Mouse (Mus musculus): ENCODE measurements around the gene Jsrp1. TPM values are rescaled to one million over a fixed set of nuclear protein-coding genes. Genes with fewer than 3 reads are reported as not detected.

Gene Jsrp1
- polyA plus RNA-seq (2012; rRNA removed): 7.7 TPM in 1 of 2 replicates, not detected in the other

- no peak within 1 kb of the TSS for H3K4me3 ChIP-seq (replicated peaks; ENCODE audit: extremely low read depth, low read depth, low read length)
- WGBS: 66% methylated on average over 4 of the region's 4 CpGs
- no peak for DNase-seq
- H3K4me1 ChIP-seq (ENCODE audit: control insufficient read depth, insufficient read depth, low read length): no peaks in the 10 kb centered on the region
- TF ChIP-seq CTCF (IDR thresholded peaks at IDR 0.05; ENCODE audit: insufficient read depth, low read length) (no peak), POLR2A (IDR thresholded peaks at IDR 0.05; ENCODE audit: borderline replicate concordance, extremely low read depth, low read depth, low read length) (no peak)
Measured at GRCm38 (mm10) chr10:80813366-80813765, at the start of gene Jsrp1. Gene Jsrp1, minus strand, starts transcription at chr10:80813498.

- no peak for DNase-seq
- 96% methylated on average over 5 of the region's 5 CpGs for WGBS
- H3K4me3 ChIP-seq (replicated peaks; ENCODE audit: extremely low read depth, low read depth, low read length): no peak overlapping the region
- H3K4me1 ChIP-seq (ENCODE audit: control insufficient read depth, insufficient read depth, low read length): no peaks in the 10 kb centered on the region
- TF ChIP-seq POLR2A (IDR thresholded peaks at IDR 0.05; ENCODE audit: borderline replicate concordance, extremely low read depth, low read depth, low read length) (no peak), CTCF (IDR thresholded peaks at IDR 0.05; ENCODE audit: insufficient read depth, low read length) (no peak)
Measured at GRCm38 (mm10) chr10:80862305-80862704, 49.0 kb upstream of the Jsrp1 start.

- H3K4me1 ChIP-seq (ENCODE audit: control insufficient read depth, insufficient read depth, low read length): peaks cover 5% of the 10 kb centered on the region
- H3K4me3 ChIP-seq (replicated peaks; ENCODE audit: extremely low read depth, low read depth, low read length): no peak overlapping the region
- WGBS: 64% methylated on average over 7 of the region's 7 CpGs
- TF ChIP-seq CTCF (IDR thresholded peaks at IDR 0.05; ENCODE audit: insufficient read depth, low read length) (no peak), POLR2A (IDR thresholded peaks at IDR 0.05; ENCODE audit: borderline replicate concordance, extremely low read depth, low read depth, low read length) (no peak)
- DNase-seq: no peak
Measured at GRCm38 (mm10) chr10:80858350-80858935, 45.1 kb upstream of the Jsrp1 start.

- TF ChIP-seq POLR2A (IDR thresholded peaks at IDR 0.05; ENCODE audit: borderline replicate concordance, extremely low read depth, low read depth, low read length): no peak
- no peak for TF ChIP-seq CTCF (IDR thresholded peaks at IDR 0.05; ENCODE audit: insufficient read depth, low read length)
- Histone ChIP-seq H3K4me3 (replicated peaks; ENCODE audit: extremely low read depth, low read depth, low read length) (no peak overlapping the region), H3K4me1 (ENCODE audit: control insufficient read depth, insufficient read depth, low read length) (peaks cover 5% of the 10 kb centered on the region)
- no peak for DNase-seq
- 69% methylated on average over 3 of the region's 3 CpGs for WGBS
Measured at GRCm38 (mm10) chr10:80857848-80858247, 44.5 kb upstream of the Jsrp1 start.

- peaks cover 5% of the 10 kb centered on the region for H3K4me1 ChIP-seq (ENCODE audit: control insufficient read depth, insufficient read depth, low read length)
- no peak for DNase-seq
- WGBS: 65% methylated on average over 8 of the region's 8 CpGs
- TF ChIP-seq POLR2A (IDR thresholded peaks at IDR 0.05; ENCODE audit: borderline replicate concordance, extremely low read depth, low read depth, low read length) (no peak), CTCF (IDR thresholded peaks at IDR 0.05; ENCODE audit: insufficient read depth, low read length) (no peak)
- H3K4me3 ChIP-seq (replicated peaks; ENCODE audit: extremely low read depth, low read depth, low read length): no peak overlapping the region
Measured at GRCm38 (mm10) chr10:80857386-80857785, 44.1 kb upstream of the Jsrp1 start.

- no peak for DNase-seq
- Histone ChIP-seq H3K4me1 (ENCODE audit: control insufficient read depth, insufficient read depth, low read length) (peaks cover 5% of the 10 kb centered on the region), H3K4me3 (replicated peaks; ENCODE audit: extremely low read depth, low read depth, low read length) (no peak overlapping the region)
- 75% methylated on average over 5 of the region's 5 CpGs for WGBS
- no peak for TF ChIP-seq CTCF (IDR thresholded peaks at IDR 0.05; ENCODE audit: insufficient read depth, low read length)
- TF ChIP-seq POLR2A (IDR thresholded peaks at IDR 0.05; ENCODE audit: borderline replicate concordance, extremely low read depth, low read depth, low read length): no peak
Measured at GRCm38 (mm10) chr10:80856908-80857307, 43.6 kb upstream of the Jsrp1 start.

- Histone ChIP-seq H3K4me3 (replicated peaks; ENCODE audit: extremely low read depth, low read depth, low read length) (no peak overlapping the region), H3K4me1 (ENCODE audit: control insufficient read depth, insufficient read depth, low read length) (peaks cover 5% of the 10 kb centered on the region)
- DNase-seq: no peak
- 40% methylated on average over 3 of the region's 3 CpGs for whole genome bisulfite sequencing
- TF ChIP-seq POLR2A (IDR thresholded peaks at IDR 0.05; ENCODE audit: borderline replicate concordance, extremely low read depth, low read depth, low read length) (no peak), CTCF (IDR thresholded peaks at IDR 0.05; ENCODE audit: insufficient read depth, low read length) (no peak)
Measured at GRCm38 (mm10) chr10:80856267-80856666, 43.0 kb upstream of the Jsrp1 start.

- 14% methylated on average over 11 of the region's 11 CpGs for WGBS
- DNase-seq: no peak
Measured at GRCm38 (mm10) chr10:80855749-80856073, 42.4 kb upstream of the Jsrp1 start.

GRCm38 (mm10) chr10:80854913-80855748, 41.8 kb upstream of the Jsrp1 start, which contains the start of the genes Lsm7 and Sppl2b:
Gene Lsm7, minus strand, starts transcription at chr10:80855209.
Gene Sppl2b, plus strand, starts transcription at chr10:80855275.
- WGBS: under 1% methylated on average over 81 of the region's 81 CpGs
- peak within 1 kb of the TSS; percentile 86 for H3K4me3 ChIP-seq (replicated peaks; ENCODE audit: extremely low read depth, low read depth, low read length)

More at GRCm38 (mm10) chr10:80855749-80856073, 42.4 kb upstream of the Jsrp1 start:
- no peak for TF ChIP-seq POLR2A (IDR thresholded peaks at IDR 0.05; ENCODE audit: borderline replicate concordance, extremely low read depth, low read depth, low read length)
- TF ChIP-seq CTCF (IDR thresholded peaks at IDR 0.05; ENCODE audit: insufficient read depth, low read length): no peak
- peaks cover 5% of the 10 kb centered on the region for H3K4me1 ChIP-seq (ENCODE audit: control insufficient read depth, insufficient read depth, low read length)
- H3K4me3 ChIP-seq (replicated peaks; ENCODE audit: extremely low read depth, low read depth, low read length): peak overlapping the region; percentile 86

More at GRCm38 (mm10) chr10:80854913-80855748, 41.8 kb upstream of the Jsrp1 start, which contains the start of the genes Lsm7 and Sppl2b:
- H3K4me1 ChIP-seq (ENCODE audit: control insufficient read depth, insufficient read depth, low read length): peaks cover 5% of the 10 kb centered on the region
- peak; percentile 81 for TF ChIP-seq POLR2A (IDR thresholded peaks at IDR 0.05; ENCODE audit: borderline replicate concordance, extremely low read depth, low read depth, low read length)
- no peak for TF ChIP-seq CTCF (IDR thresholded peaks at IDR 0.05; ENCODE audit: insufficient read depth, low read length)
- DNase-seq: peak; percentile 98

Data from lung, adult 2 months (tissue).